Mouse (Mus musculus): Measurements from ENCODE around the gene Ercc1.

Gene Ercc1

GRCm38 (mm10) chr7:19344237-19344847 is at the start of gene Ercc1:
Gene Ercc1 (plus strand): TSS chr7:19344778.
- DNase-seq = peak; percentile 59

- DNase-seq = peak; percentile 96
Measured at GRCm38 (mm10) chr7:19295503-19296185, 48.9 kb upstream of the Ercc1 start.

GRCm38 (mm10) chr7:19297034-19297433 is 47.5 kb upstream of the Ercc1 start:
- no peak for DNase-seq

GRCm38 (mm10) chr7:19297794-19298193 is 46.8 kb upstream of the Ercc1 start:
- DNase-seq = no peak

GRCm38 (mm10) chr7:19299194-19299593 is 45.4 kb upstream of the Ercc1 start:
- DNase-seq = no peak

- peak; percentile 83 for DNase-seq
Measured at GRCm38 (mm10) chr7:19300501-19301421, 43.8 kb upstream of the Ercc1 start.

- DNase-seq = no peak
Measured at GRCm38 (mm10) chr7:19301461-19302263, 42.9 kb upstream of the Ercc1 start.

GRCm38 (mm10) chr7:19302264-19303045 is 42.1 kb upstream of the Ercc1 start:
- no peak for DNase-seq

- DNase-seq = no peak
Measured at GRCm38 (mm10) chr7:19303046-19303305, 41.6 kb upstream of the Ercc1 start.

- peak; percentile 68 for DNase-seq
Measured at GRCm38 (mm10) chr7:19303770-19304169, 40.8 kb upstream of the Ercc1 start.

GRCm38 (mm10) chr7:19304501-19305412 is 39.8 kb upstream of the Ercc1 start:
- no peak for DNase-seq

GRCm38 (mm10) chr7:19305413-19305735 is 39.2 kb upstream of the Ercc1 start:
- no peak for DNase-seq

GRCm38 (mm10) chr7:19305796-19306765 is 38.5 kb upstream of the Ercc1 start:
- DNase-seq = no peak

GRCm38 (mm10) chr7:19306819-19307738 is 37.5 kb upstream of the Ercc1 start:
- no peak for DNase-seq

- DNase-seq = peak; percentile 83
Measured at GRCm38 (mm10) chr7:19307739-19308453, 36.7 kb upstream of the Ercc1 start.

GRCm38 (mm10) chr7:19308454-19309277 is 35.9 kb upstream of the Ercc1 start:
- DNase-seq = peak; percentile 97

- DNase-seq = no peak
Measured at GRCm38 (mm10) chr7:19309278-19309883, 35.2 kb upstream of the Ercc1 start.
